Mouse (Mus musculus): ENCODE measurements around the gene Ropn1l. TPM values are rescaled to one million over a fixed set of nuclear protein-coding genes. Genes with fewer than 3 reads are reported as not detected.
A peak's percentile ranks its signal among the peaks of the same experiment; 100 is the strongest.

The Ropn1l gene
- total RNA-seq, 4 experiments from 2014 or later, result not detected

- DNase-seq (ENCODE audit: low spot score in 2 of 2), result no peak
Measured at GRCm38 (mm10) chr15:31447121-31447520, 6.4 kb downstream of the Ropn1l start.

GRCm38 (mm10) chr15:31442698-31443097 is 10.8 kb downstream of the Ropn1l start:
- no peak for DNase-seq (ENCODE audit: low spot score in 2 of 2)

DNA sequence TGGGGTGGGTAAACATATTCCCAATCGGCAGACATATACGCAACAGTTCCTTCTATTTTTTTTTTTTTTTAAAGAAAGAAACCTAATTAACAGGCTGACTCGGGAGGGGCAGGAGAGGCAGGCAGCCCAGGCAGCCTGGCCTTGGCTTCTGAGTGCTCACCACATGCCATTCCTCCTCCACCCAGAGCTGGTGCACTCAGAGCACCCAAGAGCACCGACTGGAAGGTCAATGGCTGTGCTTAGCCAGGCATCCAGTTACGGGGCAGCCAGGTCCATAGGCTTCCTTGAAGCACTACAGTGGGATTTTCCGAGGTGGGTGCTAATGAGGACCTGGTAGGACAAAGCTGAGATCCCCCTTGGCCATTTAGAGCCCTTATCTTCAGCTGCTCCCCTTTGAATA is 11.5 kb downstream of the Ropn1l start:
- DNase-seq (ENCODE audit: low spot score in 2 of 2), result no peak

- DNase-seq (ENCODE audit: low spot score in 2 of 2), result peak in 1 of 2 experiments; percentile 66
Measured at GRCm38 (mm10) chr15:31436811-31437210, 16.7 kb downstream of the Ropn1l start.

GRCm38 (mm10) chr15:31436083-31436482 is 17.5 kb downstream of the Ropn1l start:
- DNase-seq (ENCODE audit: low spot score in 2 of 2), result no peak

GRCm38 (mm10) chr15:31433768-31434167 is 19.8 kb downstream of the Ropn1l start:
- DNase-seq (ENCODE audit: low spot score in 2 of 2), result no peak

DNA sequence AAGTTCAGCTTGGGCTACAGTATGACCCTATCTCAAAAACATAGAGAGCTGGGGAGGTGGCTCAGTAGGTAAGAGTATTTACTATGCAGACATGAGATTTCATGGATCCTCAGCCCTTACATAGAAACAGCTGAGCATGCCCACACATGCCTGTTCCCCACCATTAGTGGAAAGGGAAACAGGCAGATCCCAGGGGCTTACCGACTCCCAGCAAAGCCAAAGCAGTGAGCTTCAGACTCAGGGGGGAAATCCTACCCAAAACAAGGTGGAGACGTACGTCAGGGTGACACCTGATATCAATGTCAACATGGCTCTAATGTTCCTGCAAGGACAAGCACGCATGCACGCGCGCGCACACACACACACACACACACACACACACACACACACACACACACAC is 21.7 kb downstream of the Ropn1l start:
- DNase-seq (ENCODE audit: low spot score in 2 of 2), result no peak

DNA sequence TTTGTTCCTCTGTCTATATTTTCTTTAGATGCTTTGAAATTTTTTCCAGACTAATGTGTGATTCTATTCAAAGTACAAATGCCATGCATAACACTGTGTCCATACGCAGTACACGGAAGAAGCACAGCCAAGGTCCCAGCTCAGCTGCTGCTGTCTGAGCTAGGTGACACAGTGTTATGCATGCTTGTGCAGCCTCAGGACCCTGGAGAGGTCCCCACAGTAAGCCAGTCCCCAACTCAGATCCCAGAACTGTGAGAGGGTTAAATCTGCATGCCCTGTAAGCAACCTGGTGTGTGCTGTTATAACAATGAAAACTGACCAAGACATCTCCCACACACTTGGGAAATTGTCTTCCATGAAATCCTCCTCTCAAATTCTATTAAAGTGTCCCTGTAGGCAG is 23.5 kb downstream of the Ropn1l start:
- no peak for DNase-seq (ENCODE audit: low spot score in 2 of 2)

GRCm38 (mm10) chr15:31429429-31429828 is 24.1 kb downstream of the Ropn1l start:
- no peak for DNase-seq (ENCODE audit: low spot score in 2 of 2)

GRCm38 (mm10) chr15:31428571-31428970 is 25.0 kb downstream of the Ropn1l start:
- no peak for DNase-seq (ENCODE audit: low spot score in 2 of 2)

DNA sequence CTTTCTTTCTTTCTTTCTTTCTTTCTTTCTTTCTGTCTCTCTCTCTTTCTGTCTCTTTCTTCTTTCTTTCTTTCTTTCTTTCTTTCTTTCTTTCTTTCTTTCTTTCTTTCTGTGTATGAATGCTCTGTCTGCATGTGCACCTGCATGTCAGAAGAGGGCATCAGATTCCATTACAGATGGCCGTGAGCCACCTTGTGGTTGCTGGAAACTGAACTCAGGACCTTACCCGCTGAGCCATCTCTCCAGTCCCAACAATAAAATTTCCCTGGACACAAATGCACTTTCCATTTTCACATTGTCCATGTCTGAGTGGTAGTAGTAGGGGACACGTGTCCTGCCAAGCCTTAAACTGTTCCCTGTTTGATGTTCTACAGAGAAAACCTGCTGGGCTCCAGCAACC is 26.1 kb downstream of the Ropn1l start:
- no peak for DNase-seq (ENCODE audit: low spot score in 2 of 2)

- no peak for DNase-seq (ENCODE audit: low spot score in 2 of 2)
Measured at GRCm38 (mm10) chr15:31426066-31426706, 27.4 kb downstream of the Ropn1l start.

GRCm38 (mm10) chr15:31422649-31423369 is 30.7 kb downstream of the Ropn1l start:
- no peak for DNase-seq (ENCODE audit: low spot score in 2 of 2)

- no peak for DNase-seq (ENCODE audit: low spot score in 2 of 2)
Measured at GRCm38 (mm10) chr15:31419037-31419436, 34.5 kb downstream of the Ropn1l start.

DNA sequence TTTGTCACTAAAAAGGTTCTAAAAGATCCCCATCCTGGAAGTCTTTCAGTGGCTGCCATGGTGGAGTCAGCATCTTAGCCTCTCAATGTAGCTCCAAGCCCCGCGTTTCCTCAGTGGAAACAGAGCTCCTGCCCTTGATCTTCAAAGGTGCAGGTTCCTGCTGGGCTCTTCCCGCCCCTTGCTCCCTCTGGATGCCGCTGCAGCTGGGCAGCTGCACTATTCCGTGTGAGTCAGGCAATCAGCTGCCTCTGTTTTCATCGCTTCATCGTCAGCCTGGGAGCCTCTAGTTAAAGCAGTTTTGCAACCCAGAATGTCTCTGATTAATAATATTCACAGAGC is 34.9 kb downstream of the Ropn1l start:
- no peak for DNase-seq (ENCODE audit: low spot score in 2 of 2)

DNA sequence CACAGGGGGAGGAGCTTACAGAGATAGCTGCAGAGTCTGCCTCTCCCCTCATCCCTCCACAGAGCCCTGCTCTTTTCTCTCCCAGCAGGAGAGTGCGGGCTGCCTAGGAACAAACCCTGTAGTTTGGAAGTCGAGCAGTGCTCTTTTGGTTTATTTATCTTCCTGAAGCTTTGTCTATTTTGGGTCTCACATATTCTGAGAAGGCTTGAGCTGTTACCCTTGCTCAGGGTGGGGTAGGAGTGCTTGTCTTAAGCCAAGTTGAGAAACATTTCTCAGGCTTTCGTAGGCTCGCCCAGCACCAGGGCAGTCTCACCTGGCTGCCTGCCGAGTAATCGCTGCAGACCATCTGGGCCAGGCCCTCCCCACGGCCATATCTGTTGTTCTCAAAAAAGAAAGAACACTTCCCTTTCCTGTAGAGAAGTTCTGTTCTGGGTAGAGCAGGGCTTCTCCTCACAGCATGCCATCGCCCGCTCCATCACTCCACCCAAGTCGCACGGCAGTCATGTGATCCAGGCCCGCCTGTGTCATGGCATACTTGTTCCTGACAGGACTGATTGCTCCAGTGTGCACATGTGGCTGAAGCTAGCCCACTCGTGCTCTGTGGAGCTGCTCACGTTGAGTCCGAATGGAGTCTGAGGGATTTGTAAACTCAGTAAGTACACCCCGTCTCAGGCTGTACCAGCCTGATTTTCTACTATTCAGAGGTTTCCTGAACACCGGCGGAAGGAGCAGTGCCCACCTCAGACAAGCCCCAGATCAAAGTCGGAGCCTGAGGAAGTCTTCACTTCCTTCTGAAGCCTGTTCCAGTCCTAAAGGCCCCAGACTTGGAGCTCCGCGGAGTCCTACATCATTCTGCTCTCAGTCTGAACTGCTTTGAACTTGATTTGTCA is 35.5 kb downstream of the Ropn1l start:
- DNase-seq (ENCODE audit: low spot score in 2 of 2), result no peak

DNA sequence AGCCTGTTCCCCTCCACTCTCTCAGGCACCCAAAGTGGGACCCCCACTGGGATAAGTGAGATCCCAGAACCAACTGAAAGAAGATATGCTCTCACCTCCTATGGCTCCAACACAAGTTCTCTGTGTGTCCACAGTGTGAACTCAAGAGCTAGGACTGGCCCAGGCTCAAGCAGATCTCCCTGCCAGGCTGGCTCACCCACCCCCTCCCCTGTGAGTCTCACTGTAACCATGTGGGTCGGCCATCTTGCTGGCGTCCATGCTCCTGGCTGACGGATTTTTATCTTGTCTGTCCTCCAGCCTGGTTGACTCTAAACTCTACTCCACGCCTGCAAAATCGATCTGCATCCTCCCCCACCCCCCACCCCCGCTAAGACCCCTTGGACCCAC is 36.1 kb downstream of the Ropn1l start:
- no peak for DNase-seq (ENCODE audit: low spot score in 2 of 2)

DNA sequence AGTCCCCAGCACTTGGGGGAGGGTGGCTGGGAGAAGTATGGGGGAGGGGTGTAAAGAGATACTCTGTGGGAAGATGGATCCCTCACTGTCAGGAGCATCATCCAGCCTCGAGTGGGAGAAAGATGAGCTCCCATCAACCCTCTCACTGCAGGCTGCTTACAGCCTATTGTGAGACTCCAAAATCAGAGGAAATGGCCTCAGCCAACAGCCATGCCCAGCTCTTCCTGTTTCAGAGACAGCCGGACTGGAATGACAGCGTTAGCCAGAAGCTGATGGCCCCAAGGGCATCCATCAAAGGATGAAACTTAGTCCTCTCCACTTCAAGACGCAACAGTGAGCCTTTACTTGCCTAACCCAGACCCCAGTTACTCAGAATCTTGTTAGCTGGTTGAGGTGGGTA is 38.4 kb downstream of the Ropn1l start:
- no peak for DNase-seq (ENCODE audit: low spot score in 2 of 2)

- DNase-seq (ENCODE audit: low spot score in 2 of 2), result no peak
Measured at GRCm38 (mm10) chr15:31414179-31414898, 39.2 kb downstream of the Ropn1l start.

DNA sequence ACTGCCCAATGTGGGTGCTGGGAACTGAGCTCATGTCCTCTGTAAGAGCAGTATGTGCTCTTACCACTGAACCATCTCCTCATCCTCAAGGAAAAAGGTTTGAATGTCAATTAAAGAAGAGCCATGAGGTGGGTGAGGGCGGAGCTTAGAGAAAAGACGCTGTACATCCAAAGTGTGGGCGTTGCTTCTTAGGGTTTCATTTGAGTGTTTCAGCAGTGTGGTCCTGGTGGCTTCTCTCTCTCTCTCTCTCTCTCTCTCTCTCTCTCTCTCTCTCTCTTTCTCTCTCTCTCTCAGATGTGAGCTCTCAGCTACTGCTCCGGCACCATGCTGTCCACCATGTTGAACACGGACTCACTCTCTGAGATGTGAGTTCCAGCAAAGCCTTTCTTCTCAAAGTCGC is 39.9 kb downstream of the Ropn1l start:
- no peak for DNase-seq (ENCODE audit: low spot score in 2 of 2)

DNA sequence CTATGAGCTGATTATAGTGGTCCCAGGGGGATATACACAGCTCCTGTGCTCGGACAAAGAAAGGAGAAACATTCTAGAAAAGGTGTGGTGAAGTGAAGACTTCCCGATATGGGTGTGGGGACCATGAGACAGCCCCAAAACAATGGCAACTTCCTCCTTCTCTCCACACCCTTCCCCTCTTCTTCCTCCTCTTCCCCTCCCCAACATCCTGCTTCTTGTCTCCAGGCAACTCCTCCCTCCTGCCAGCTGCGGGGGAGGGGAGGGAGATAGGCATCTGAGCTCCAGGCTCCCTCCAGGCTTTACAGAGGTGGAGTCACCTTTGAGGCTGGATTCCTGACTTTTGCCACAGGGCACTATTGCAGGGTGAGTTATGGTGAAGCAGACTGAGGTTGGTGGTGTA is 40.6 kb downstream of the Ropn1l start:
- no peak for DNase-seq (ENCODE audit: low spot score in 2 of 2)

GRCm38 (mm10) chr15:31412436-31412835 is 41.1 kb downstream of the Ropn1l start:
- no peak for DNase-seq (ENCODE audit: low spot score in 2 of 2)
